Mouse (Mus musculus): ENCODE results near the gene Pam16.
A peak's percentile ranks its signal among the peaks of the same experiment; 100 is the strongest.

Gene Pam16

DNA sequence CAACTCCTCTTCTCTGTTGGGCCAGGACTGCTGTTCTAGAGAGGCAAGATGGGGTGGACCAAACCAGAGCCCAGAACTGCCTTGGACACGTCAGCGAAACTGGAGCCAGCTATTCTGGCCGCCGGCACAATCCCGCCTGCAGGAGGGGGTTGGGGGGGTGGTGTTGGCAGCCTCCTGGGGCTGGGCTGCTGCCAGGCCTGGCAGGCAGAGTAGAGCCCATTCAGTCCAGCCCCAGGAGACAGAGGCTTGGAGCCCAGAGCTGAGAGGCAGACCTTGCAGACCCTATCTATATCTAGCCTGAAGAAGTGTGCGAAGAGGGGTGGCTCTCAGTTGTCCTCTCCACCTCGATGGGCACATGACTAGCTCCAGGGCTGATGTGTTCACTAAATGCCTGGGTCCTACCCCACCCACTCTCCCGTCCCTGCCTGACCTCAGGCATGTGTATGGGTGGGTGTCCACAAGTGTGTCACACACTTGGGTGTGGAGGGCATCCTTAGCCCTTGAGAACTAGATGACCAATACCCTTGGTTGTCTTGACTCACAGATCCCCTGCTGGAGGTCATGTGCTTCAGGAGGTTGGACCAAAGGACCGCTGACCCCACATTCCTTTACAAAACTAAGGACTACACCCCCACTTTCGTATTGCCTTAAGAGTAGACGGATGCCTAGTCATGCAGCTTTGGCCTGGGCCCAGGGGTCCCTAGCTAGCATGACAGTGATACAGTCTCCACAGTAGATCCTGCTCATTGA is 19.1 kb upstream of the Pam16 start:
- DNase-seq = peak; percentile 89

DNA sequence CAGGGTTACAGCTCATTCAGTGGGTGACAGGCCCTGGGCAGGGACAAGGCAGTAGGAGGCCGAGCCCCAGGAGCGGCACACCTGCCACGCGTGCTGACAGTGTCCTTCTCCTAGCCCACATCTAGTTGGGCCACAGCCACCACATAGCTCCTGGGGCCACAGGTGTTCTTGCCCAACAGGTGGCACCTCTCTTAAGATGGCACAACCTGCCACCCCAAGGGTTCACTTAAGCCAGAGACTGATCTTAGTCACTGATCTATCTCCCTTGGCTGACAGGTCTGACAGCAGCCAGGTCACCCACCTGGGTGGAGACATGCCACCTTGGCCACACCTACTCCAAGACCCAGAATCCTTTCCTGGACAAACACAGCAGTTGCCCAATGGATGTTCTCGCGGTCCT is 18.1 kb upstream of the Pam16 start:
- no peak for DNase-seq

DNA sequence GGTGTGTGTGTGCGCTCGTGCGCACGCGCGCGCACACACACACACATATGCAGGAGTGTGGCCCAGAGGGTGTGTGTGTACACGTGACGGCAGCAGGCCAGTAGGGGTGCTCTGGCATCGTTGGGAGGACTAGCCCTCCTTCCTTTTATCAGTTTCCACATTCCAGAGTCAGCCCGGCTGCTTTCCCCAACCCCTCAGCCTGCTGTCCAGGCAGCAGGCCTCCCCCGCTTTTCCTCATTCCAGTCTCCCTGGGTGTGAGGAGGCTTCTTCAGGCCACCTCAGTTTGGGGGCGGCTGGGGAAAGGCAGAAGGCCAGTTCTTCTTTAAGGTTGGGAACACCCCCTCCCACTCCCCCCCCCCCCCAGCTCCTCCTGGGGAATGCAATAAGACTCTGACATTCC is 17.4 kb upstream of the Pam16 start:
- DNase-seq = peak; percentile 74

DNA sequence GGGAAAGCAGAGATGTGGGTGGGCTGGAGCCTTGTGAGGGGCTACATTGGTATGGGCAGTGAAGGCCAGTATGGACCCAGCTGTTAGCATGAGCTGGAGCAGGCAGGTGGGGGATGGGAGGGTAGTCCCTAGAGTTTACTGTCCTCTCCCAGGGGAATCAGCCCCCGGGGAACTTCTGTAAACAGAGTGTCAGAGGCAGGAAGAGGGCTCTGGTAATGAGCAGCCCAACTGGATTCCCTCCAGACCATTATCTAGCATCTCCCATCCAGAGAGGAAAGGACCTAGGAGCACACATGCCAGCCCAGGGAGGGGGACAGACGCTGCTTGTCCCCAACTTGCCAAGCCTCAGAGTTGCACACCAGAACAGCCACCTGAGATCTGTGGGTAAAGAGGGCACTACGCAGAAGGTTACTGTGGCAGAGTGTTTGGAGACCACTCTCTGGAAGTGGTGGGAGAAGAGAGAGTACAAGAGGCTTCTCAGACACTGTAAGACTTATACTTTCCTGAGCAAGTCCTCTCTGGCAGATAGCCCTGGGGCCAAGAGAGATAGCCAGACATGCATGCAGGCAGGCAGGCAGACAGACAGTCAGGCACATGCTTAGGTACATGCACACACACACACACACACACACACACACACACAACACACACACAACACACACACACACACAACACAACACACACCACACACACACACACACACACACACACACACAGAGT is 16.5 kb upstream of the Pam16 start:
- peak; percentile 54 for DNase-seq

DNA sequence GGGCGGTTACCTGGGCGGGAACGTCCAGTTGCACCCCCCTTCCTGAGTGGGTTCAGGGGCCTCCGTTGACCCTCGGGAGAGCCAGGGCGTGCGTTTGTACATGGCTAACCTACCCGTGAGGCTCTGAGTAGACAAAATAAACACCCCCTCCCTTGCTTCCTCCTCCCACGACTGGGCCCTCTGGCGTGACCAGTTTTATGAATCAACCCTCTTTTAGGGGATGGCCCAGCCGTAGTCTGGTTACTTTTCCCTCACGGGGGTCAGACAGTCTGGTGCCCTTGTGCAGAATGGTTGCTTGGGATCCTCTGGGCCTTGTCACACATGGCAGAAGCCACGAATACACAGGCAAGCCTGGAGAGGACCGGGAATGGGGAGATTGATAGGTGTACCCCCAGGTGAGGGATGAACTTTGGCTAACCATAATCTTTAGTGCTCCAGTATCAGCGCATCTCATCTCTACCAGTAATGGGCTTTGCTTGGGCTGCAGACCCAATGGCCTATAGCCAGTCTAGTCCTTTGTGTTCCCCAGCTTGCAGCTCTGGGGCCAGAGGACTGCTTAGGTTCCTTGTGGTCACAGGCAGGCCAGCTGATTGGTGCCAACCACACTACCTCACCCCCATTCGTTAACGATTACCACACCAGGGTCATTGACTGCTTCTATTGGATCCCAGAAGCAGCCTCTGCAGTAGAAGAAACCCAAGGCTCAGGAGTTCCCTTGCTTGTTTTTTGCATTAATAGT is 15.6 kb upstream of the Pam16 start:
- DNase-seq = peak; percentile 93

DNA sequence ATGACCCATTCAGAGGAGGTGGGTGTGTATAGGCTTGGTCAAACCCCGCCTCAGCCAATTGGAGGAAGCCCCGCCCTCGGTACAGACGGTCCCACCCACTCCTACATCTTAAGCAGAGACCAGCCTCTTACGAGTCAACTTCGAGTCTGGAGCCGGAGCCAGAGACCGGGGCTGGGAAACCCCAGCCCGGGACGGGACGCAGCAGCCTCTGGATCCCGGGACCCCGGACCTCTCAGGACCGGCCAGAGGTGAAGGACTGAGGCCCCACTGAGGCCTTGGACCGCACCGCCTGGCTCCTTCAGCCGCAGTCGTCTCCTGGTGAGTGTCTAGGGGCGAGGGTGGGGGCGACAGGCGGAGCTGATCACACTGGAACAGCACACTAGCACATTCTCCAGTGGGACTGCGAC is 15.0 kb upstream of the Pam16 start, which contains the start of the genes Vasn and Dnaja3:
Vasn (plus strand) TSS at position 111 of the 407 bp plus-strand sequence.
Dnaja3 (plus strand) TSS at position 159 of the 407 bp plus-strand sequence.
- peak; percentile 94 for DNase-seq

DNA sequence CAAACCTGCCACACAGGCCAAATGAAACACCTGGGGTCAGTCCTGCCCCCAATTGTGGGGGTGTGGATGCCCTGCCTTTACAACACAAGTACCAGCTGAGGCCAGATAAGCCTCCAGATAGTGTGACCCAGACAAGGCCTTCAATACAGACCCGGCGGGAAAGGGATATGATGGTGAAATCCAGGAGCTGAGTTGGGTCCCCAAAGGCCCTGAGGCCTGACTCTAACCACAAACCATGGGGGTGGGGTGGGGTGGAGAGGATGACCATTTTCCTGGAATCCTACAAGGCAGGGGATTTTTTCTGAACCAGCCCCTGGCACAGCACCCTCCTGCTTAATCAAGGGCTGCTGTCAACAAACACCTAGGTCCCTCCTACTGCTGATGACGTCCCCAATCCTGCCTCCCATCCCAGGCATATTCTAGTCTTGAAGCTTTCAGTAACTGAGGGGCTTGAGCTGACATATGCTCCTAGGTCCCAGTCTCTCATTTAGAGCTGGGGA is 14.2 kb upstream of the Pam16 start:
- no peak for DNase-seq

DNA sequence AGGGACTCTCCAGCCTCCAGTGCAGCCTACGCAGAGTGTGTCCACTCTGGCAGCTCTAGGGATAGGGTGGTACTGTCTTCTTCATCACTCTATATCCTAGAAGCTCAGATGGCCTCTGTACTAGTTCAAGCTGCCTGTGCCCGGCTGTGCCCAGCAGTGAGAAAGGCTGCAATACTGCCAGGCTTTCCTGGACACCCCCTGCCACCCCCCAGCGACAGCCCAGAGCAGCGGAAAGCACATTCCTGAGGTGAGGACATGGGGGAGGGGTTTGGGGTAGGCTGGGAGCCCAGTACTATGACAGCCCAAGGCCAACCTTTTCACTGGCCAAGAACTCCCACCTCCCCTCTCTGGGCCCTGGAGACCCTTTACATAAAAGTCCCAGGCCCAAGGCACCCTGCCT is 11.0 kb upstream of the Pam16 start:
- DNase-seq = no peak

DNA sequence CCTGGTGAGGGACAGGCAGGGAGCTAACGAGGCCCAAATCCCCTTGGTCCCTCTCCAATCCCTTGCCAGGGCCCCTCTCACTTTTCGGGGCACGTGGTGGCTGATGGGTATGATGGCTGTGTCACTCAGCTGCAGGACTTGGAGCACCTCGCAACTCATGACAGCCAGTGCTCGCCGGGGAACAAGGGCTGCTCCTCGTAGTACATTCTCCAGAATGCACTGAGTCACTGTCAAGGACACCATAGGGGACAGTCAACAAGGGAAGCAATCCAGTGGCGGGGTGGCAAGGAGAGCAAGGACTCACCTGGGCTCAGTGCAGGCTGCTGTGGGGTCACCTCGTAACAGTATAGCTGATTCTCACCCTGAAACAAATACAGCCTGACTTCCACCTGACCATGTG is 9.9 kb upstream of the Pam16 start:
- no peak for DNase-seq

DNA sequence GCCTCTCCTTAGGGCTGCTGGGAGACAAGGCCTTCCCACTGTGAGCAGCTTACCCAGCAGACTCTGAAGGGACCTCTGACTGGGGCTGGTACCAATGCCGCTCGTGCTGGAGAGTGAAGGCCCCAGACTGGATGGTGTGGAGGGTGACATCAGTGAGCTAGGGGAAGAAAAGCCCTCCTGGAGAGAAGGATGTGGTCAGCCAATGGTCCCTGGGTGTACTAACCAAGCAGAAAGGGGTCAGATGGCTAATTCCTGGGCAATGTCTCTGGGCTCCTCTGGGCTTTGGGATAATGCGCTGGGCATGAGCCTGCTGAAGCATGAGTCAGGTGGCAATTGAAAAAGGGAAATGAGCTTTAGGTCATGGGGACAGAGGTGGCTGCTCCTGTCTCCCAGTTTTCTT is 8.9 kb upstream of the Pam16 start:
- DNase-seq = no peak

DNA sequence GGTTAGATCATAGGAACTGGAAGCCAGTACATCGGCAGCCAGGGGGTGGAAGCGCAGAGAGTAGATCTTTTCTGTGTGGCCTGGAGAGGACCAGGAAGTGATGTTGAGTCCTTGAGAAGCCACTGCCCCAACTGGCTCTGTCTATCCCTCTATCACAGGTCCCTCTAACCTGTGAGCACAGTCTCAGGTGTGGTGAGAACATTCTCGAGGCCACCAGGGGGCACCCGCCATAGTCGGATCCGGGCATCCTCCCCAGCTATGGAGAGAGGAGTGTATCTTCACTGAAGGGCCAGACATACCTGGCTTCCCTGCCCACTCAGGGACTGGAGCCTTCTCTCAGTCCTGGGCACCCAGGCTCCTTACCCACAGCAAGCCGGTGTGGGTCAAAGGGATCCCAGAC is 7.3 kb upstream of the Pam16 start:
- no peak for DNase-seq

DNA sequence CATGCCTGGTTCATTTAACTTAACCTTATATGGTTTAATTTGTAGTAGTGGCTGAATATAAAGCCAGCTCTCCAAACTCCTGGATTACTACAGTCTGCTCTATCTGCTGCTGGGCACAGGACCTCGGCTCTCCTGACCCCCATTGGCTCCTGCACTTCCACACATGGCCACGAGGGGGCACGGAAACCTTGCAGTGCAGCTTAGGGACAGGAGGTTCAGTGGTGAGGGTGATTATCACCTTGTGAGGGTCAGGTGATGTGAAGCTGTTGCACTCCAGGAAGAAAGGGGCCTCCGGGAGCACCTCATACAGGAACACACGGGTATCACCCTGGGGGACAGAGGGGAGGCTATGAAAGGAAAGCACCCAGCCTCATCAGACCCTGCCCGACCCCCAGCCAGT is 5.2 kb upstream of the Pam16 start:
- peak; percentile 80 for DNase-seq

DNA sequence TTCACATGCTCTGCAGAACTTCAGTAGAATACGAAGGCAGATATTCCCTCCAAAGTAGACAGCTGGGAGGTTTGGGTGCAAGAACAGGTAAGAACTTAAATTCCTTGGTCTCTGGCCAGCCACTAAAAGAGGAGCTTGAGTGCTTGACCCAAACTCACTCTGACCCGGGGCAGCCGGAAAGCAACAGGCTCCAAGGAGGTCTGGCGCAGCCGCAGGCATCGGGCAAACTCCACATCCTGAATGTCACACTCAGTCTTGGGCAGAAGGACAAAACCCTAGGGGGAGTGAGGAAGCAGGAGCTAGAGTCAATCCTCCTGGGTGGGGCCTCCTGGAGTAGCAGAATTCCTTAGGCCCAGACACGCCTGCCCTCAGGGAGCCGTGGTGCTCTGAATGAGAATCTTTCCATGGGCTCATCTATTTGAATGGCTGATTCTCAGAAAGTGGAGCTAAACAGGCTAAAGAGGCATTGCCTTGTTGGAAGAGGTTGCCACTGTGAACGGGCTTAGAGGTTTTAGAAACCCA is 4.2 kb upstream of the Pam16 start:
- DNase-seq = peak; percentile 64

DNA sequence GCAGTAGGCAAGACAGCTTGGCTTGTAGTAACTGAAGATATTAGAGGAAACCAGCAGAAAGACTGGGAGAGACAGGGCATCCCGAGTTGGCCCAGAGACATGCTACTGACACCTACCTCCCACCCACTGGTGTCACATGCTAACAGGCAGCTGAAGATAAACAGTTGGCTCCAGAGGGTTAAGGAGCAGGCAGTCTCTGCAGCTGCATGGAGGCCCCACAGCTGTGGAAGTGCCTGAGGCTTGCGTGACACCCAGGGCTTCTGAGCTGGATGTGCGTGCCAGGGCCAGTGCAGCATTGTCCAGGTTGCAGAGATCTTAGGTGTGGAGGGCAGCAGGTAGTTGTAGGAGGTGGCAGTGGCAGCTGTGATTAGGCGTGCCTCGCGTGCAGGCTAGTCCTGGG is 2.3 kb upstream of the Pam16 start:
- no peak for DNase-seq

DNA sequence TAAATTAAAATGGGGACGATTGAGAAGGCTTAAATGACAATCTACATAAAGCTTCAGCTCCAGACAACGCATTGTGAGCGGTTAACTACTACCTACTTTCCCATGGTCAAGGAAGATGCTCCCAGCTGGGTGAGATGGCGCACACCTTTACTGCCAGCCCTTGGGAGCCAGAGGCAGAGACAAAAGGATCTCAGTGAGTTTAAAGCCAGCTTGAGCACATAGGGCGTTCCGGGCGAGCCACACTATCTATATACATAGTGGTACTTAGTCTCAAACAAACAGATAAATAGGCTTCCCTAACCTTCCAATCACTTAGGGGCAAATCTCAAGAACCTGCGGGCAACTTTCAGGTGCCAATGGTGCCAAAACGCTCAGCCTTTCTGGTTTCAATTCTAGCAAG is 714 bp downstream of the Pam16 start:
- no peak for DNase-seq

DNA sequence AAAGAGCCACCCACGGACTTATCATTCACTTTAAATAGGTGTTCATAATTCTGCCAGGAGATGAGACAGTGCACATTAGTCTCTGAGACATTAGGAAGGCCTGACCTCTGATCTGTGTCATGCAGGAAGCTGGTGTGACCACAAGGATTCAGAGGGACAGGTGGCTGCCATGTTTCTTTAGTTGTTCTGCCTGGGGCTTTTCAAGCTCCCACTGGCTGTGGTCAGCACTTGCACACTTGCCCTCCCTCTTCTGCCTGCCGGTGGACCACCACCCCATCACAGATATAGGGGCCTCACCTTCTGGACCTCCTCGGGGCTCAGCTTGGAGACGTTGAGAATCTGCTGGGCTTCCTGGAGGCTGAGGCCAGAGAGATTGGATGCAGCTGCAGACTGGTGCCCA is 8.0 kb downstream of the Pam16 start:
- no peak for DNase-seq

DNA sequence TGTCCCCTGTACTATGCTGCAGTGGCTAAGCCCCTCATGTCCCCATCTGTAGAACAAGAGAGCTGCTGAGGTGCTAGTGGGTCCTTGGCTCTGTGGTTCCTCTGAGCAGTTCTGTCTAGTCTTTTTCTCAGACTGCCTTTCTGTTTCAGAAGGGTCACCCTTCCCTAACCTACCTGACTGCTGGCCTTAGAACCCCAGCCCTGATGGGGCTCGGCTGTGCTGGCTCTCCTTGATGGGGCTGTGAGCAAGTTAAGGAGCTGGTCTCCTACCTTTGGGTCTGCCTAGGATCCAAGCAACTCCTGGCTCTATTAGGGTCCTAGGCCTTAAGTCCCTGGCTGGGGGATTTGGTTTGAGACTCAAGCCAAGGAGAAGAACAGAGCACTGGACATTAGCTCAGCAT is 9.5 kb downstream of the Pam16 start:
- no peak for DNase-seq

DNA sequence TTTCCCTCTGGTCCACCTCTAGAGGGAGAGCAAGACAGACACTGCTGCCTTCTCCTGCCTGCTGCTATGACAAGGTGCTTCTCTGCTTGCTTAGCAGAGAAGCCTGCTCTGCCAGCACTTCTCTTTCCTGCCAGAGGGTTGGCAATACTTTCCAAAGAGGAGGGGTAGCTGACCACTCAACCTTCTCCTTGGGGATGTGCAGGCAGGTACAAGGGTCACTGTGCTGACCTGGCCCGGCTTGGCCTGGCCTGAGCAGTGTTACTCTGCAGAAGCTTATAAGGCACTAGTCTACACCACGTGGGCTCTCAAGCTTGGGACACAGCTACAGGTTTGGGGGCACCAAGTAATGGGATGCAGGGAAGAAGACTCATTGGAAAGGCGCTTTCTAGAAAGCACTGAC is 10.1 kb downstream of the Pam16 start:
- peak; percentile 92 for DNase-seq

DNA sequence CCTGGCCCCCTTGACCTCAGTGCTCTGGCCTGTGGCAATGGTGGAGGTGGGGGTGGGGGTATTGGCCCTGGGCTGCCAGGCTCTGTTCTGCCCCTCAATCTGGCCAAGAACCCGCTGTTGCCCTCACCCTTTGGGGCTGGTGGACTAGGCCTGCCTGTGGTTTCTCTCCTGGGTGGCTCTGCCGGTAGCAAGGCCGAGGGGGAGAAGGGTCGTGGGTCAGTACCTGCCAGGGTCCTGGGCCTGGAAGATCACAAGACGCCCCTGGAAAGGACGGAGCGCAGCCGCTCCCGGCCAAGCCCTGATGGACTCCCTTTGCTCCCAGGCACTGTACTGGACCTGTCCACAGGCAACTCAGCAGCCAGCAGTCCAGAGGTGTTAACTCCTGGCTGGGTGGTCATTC is 11.1 kb downstream of the Pam16 start:
- no peak for DNase-seq

DNA sequence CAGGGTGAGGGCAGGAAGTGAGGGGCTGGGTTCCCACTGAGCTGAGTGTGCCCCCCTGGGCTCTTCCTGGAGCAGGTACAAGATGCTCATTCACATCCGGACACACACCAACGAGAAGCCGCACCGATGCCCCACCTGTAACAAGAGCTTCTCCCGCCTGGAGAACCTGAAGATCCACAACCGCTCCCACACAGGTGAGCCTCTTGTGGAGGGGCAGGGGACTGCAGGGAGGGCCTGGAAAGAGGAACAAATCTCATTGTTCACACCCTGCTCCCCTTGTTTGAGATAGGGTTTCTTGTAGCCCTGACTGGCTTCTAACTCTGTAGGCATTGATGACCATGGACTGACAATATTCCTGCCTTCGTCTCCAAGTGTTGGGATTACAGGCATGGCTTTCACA is 13.1 kb downstream of the Pam16 start:
- DNase-seq = no peak

DNA sequence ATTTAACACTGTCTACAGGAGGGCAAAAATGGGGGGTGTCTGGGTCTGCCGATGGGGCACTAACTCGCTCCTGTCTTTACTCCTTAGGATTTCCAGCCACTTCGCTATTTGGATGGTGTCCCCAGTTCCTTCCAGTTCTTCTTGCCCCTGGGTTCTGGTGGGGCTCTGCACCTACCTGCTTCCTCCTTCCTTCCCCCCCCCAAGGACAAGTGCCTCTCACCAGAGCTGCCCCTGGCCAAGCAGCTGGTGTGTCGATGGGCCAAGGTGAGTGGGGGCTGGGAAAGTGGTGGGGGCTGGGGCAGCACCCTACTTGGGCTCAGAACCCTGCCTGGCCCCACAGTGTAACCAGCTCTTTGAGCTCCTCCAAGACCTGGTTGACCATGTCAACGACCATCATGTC is 13.6 kb downstream of the Pam16 start:
- DNase-seq = no peak

DNA sequence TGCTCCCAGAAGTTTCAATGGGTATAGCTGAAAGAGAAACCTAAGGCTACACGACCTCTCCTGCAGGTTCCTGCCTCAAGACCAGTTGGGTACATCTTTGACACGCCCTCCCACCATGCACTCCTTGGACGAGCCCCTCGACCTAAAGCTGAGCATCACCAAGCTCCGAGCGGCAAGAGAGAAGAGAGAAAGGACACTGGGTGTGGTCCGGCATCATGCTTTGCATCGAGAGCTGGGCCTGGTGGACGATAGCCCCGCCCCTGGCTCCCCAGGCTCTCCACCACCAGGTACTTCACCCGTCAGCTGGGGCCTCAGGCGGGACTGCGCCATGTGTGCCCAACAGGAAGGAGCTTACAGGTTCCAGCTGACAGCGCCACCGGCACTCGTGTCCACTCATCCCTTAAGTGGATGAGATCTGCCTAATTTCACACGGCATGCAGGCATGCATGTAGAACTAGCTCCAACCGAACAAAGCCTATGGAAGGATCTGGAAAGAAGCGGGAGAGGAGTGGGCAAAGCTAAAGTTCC is 16.2 kb downstream of the Pam16 start:
- no peak for DNase-seq
